ENCODE assay signal across 8 mouse cellular contexts in the genomic region with DNA sequence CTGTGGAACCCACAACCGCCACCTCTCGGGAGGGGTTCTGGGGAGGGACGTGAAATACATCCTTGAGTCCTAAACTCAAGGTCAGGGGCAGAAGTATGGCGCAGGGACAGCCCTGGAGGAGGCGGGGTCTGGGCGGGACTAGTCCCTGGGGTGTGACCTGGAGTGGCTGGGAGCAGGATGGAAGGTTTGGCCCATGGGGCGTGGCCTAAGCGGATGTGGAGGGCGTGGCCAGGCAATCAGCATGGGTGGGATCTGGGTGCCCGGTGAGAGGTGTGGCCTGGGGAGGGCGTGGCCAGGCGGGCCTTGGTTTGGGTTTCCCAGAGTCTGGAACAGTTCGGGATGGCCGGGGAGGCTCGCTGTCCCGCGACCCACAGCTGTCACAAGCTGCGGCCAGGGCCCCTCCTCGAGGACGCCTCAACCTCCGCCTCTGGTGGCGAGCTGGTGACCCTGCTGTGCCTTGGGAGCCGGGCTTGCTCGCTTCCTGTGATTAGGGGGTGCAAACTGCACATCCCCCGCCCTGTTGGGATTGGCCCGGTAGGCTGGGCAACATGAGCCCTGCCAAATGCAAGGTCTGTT. TPM values are rescaled to one million over a fixed set of nuclear protein-coding genes. Genes with fewer than 3 reads are reported as not detected.
DNase-seq lines count a peak whose midpoint lies in the region; ATAC-seq lines count a peak whose summit lies in the region.

No protein-coding gene starts in this region.

- peak; percentile 98 for DNase-seq in adrenal gland, adult 8-10 months
- DNase-seq in embryo, embryonic 11 days = peak; percentile 94
- DNase-seq in gastrocnemius, postnatal 14 days = peak; percentile 97
- DNase-seq in left cerebral cortex, postnatal 14 days (ENCODE audit: low spot score in 2 of 2) = peak; percentile 60 to 79
- DNase-seq in right cerebral cortex, postnatal 36 days (ENCODE audit: low spot score in 2 of 2) = peak; percentile 60 to 71
- DNase-seq in yolk sac, embryonic 10.5 days (ENCODE audit: low spot score) = peak; percentile 95

- peak; percentile 96 for ATAC-seq in inflammation-experienced regulatory T-cells, adult 6 months
- ATAC-seq in megakaryocyte-erythroid progenitor cell, adult 5-6 weeks (replicated peaks; ENCODE audit: low FRiP score, low TSS enrichment, poor library complexity, severe bottlenecking) = peak; percentile 97

- intact Hi-C loops in gastrocnemius, postnatal 14 days (cut with DNase I; ENCODE audit: low total_unique reads) = no loop called here
- intact Hi-C loops in left cerebral cortex, postnatal 14 days (cut with DNase I) = loop anchor here (10.0 kb wide), 1 partner anchor 129 kb away; no protein-coding TSS in a partner anchor

RNA-seq across cellular contexts. Expression of a gene that starts 29.3 kb away (rescaled TPM):
- 10 to 100 TPM; 68.9 to 85.3 (median 72.7) TPM for total RNA-seq in adrenal gland, adult 8-10 months (2022)
- total RNA-seq in gastrocnemius, postnatal 14 days (2021) = 10 to 100 TPM; 66.4 to 98.1 TPM
- polyA plus RNA-seq in inflammation-experienced regulatory T-cells, adult 6 months (2017; shearing (Covaris generic)) = 1 to 10 TPM; 1.3 to 4.5 (median 1.7) TPM
- total RNA-seq in left cerebral cortex, postnatal 14 days (2021) = 1 to 10 TPM; 3.8 to 4.7 TPM
- total RNA-seq in megakaryocyte-erythroid progenitor cell, adult 5-6 weeks (2014; fragmentation: Nextera tagmentation) = 2.2 and 3.8 TPM in 2 replicates
- 0.27 and 0.28 TPM in 2 replicates for total RNA-seq in megakaryocyte-erythroid progenitor cell, adult 5-6 weeks (2017)

RNA-seq across cellular contexts. Expression of a gene that starts 45.5 kb away (rescaled TPM):
- 1 to 10 TPM; 2.4 to 3.1 (median 2.8) TPM for total RNA-seq in adrenal gland, adult 8-10 months (2022)
- 1 to 10 TPM; 6.5 to 7.2 TPM for total RNA-seq in gastrocnemius, postnatal 14 days (2021)
- 1 to 10 TPM; 7.8 to 9.1 (median 8.5) TPM for polyA plus RNA-seq in inflammation-experienced regulatory T-cells, adult 6 months (2017; shearing (Covaris generic))
- total RNA-seq in left cerebral cortex, postnatal 14 days (2021) = 1 to 10 TPM; 4.9 to 5.5 TPM
- 31.8 and 32.9 TPM in 2 replicates for total RNA-seq in megakaryocyte-erythroid progenitor cell, adult 5-6 weeks (2014; fragmentation: Nextera tagmentation)
- 26.4 and 28.8 TPM in 2 replicates for total RNA-seq in megakaryocyte-erythroid progenitor cell, adult 5-6 weeks (2017)

RNA-seq across cellular contexts. Expression of a gene that starts 47.7 kb away (rescaled TPM):
- total RNA-seq in adrenal gland, adult 8-10 months (2022) = 10 to 100 TPM in 3 of 4 experiments, 1 to 10 TPM in 1; 5.8 to 13.5 (median 11.7) TPM
- total RNA-seq in gastrocnemius, postnatal 14 days (2021) = 1 to 10 TPM; 1.1 to 1.5 TPM
- polyA plus RNA-seq in inflammation-experienced regulatory T-cells, adult 6 months (2017; shearing (Covaris generic)) = 1 to 10 TPM; 4.3 to 8.4 (median 5.4) TPM
- total RNA-seq in left cerebral cortex, postnatal 14 days (2021) = 1 to 10 TPM; 5.5 to 5.8 TPM
- 11.5 and 13.4 TPM in 2 replicates for total RNA-seq in megakaryocyte-erythroid progenitor cell, adult 5-6 weeks (2014; fragmentation: Nextera tagmentation)
- total RNA-seq in megakaryocyte-erythroid progenitor cell, adult 5-6 weeks (2017) = 2.1 and 9.6 TPM in 2 replicates

Comparison
In these comparisons a context has a peak if more than half of its experiments do, and no peak if none do; other contexts are left out.
1. Peak in every context shown above with its lines: DNase-seq and ATAC-seq.
2. RNA of a gene that starts 29.3 kb away (total RNA-seq): 66.4 to 98.1 TPM in gastrocnemius, postnatal 14 days and 68.9 to 85.3 TPM in adrenal gland, adult 8-10 months; 3.8 to 4.7 TPM in left cerebral cortex, postnatal 14 days and 0.27 to 3.8 TPM in megakaryocyte-erythroid progenitor cell, adult 5-6 weeks; every median in the first group is over 10 times any median in the second.